Mouse (Mus musculus) thymus, adult 2 months (tissue): ENCODE results near the gene Wnt9b. TPM values are rescaled to one million over a fixed set of nuclear protein-coding genes. Genes with fewer than 3 reads are reported as not detected.

Experiments used
- DNase-seq: peaks from one replicate; pipeline ENCODE4 v3.0.0; 2021
- H3K27ac ChIP-seq: fragments of 200-500 bp; 2 replicates; pipeline ENCODE4 v1.5.1; 2012; ENCODE audit warnings: low read length, control low read depth; ENCODE audit not compliant: control insufficient read depth, insufficient read depth
- H3K27me3 ChIP-seq: fragments of 200-500 bp; 2 replicates; pipeline ENCODE4 v1.6.1; 2012; ENCODE audit warnings: mild to moderate bottlenecking, low read length, moderate library complexity, mixed read lengths; ENCODE audit not compliant: control insufficient read depth, insufficient read depth
- H3K36me3 ChIP-seq: fragments of 200-500 bp; 2 replicates; pipeline ENCODE4 v1.6.1; 2012; ENCODE audit warnings: mild to moderate bottlenecking, low read length, moderate library complexity; ENCODE audit not compliant: control insufficient read depth, insufficient read depth
- H3K4me1 ChIP-seq: fragments of 200-500 bp; replicated peaks from 2 replicates; pipeline ENCODE4 v1.6.1; 2012; ENCODE audit warnings: low read length; ENCODE audit not compliant: control insufficient read depth, insufficient read depth
- H3K4me3 ChIP-seq: fragments of 200-500 bp; 2 replicates; pipeline ENCODE4 v1.5.1; 2012; ENCODE audit warnings: mild to moderate bottlenecking, low read length, control low read depth, moderate library complexity; ENCODE audit not compliant: control insufficient read depth, insufficient read depth
- CTCF ChIP-seq: fragments of 200-500 bp; IDR thresholded peaks from 2 replicates; pipeline ENCODE4 v1.5.1; 2012; ENCODE audit warnings: mild to moderate bottlenecking, control low read depth, low read length, moderate library complexity, borderline replicate concordance; ENCODE audit not compliant: control insufficient read depth, poor library complexity, insufficient read depth; ENCODE audit errors: extremely low read depth
- POLR2A ChIP-seq: fragments of 200-500 bp; IDR thresholded peaks from 2 replicates; pipeline ENCODE4 v1.6.1; 2012; ENCODE audit warnings: mild to moderate bottlenecking, low read length, control low read depth, moderate library complexity; ENCODE audit not compliant: control insufficient read depth, poor library complexity, insufficient read depth; ENCODE audit errors: extremely low read depth
- WGBS: fragments of 180-500 bp; shearing (Covaris S2); methylation state at CpG from one replicate; pipeline ENCODE4 v1.1.7; 2018; 5-methylcytosine and 5-hydroxymethylcytosine counted together
- polyA plus RNA-seq: library from polyadenylated mRNA; depleted of rRNA; stranded (reverse); fragments of >200 nt; gene quantifications from 2 replicates; pipeline ENCODE4 v1.2.3, GENCODE M21; 2012

The Wnt9b gene
- polyA plus RNA-seq, 1 experiment = 0.13 TPM

DNA sequence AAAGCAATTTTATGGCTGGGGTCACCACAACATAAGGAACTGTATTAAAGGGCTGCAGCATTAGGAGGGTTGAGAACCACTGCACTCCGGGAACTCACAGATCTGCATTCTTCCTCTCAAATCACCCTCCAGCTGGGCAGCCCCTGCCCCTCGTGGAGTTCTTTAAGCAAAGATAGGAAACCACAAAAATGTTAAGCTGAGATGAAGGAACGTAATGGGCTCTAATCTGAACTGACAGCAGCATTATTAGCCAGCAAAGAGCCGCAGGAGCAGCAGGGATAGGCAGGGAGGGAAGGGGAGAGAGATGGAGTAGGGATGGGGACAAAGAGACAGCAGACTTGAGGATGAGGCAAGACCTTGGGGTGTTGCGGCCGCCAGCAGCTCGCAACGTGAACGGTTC lies 32.6 kb downstream of the Wnt9b start:
- no peaks in the 10 kb centered on the region for H3K36me3 ChIP-seq

DNA sequence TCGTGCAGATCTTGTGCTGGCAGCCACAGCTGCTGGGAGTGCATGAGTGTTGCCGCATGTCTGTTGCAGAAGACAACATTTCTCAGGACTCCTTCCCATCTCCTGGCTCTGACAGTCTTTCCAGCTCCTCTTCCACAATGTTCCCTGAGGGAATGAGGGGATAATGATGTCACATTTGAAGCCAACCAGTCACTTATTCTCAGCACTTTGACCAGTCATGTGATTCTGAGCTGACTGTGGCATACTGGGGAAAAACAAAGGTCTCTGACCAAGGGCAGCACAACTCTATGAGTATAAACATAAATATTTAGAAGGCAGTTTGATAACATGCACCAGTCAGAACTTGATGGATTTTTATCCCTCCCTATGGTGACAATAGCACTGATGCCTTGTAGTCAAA lies 35.5 kb downstream of the Wnt9b start:
- H3K27ac ChIP-seq = no peak overlapping the region
- DNase-seq = no peak
- H3K27me3 ChIP-seq = no peaks in the 10 kb centered on the region
- H3K4me1 ChIP-seq = no peaks in the 10 kb centered on the region
- no peak for TF ChIP-seq POLR2A
- no peak for TF ChIP-seq CTCF
- H3K4me3 ChIP-seq = no peak overlapping the region
- H3K36me3 ChIP-seq = no peaks in the 10 kb centered on the region
- 79% methylated on average over 2 of the region's 2 CpGs for WGBS

More for the DNA sequence above, 32.6 kb downstream of the Wnt9b start:
- Histone ChIP-seq H3K27me3 (no peaks in the 10 kb centered on the region), H3K4me3 (no peak overlapping the region), H3K4me1 (no peaks in the 10 kb centered on the region), H3K27ac (no peak overlapping the region)
- DNase-seq = no peak
- 51% methylated on average over 9 of the region's 9 CpGs for WGBS
- TF ChIP-seq CTCF = no peak

DNA sequence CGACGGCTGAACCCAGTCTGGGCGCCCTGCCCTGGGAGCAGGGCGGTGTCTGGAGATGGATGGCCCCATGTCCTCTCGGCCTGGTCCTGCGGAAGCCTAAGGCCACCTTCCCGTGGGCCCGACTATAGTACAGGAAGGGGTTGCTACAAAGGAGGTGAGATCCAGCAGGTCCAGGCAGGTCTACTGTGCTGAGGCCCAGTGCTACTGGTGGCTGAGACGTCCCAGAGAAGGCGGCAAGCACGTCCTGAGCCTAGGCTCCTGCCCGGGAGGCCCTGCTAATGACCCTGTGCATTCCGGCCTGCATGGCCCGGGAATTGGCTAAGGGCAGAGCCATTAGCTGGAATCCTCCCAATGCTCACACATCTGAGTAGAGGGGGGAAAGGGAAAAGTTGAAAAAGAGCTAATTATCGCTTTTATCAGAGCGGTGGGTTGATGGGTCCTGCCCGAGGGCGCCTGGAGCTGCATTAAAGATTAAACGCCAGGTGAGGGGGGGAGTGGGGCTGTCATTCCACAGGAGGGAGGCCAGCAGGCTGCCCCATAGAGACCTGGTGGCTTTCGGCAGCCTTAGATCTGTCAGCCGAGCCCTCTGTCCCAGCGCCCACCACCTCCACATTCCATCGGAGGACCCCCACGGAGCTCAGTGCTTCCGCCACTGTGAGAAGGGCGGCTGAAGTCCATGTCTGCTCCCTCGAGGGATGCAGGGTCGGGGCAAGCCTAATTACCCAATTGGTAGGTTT lies 37.6 kb downstream of the Wnt9b start:
- 81% methylated on average over 28 of the region's 28 CpGs for WGBS
- no peak for TF ChIP-seq POLR2A
- TF ChIP-seq CTCF = no peak
- Histone ChIP-seq H3K36me3 (no peaks in the 10 kb centered on the region), H3K4me1 (no peaks in the 10 kb centered on the region), H3K27ac (no peak overlapping the region), H3K27me3 (no peaks in the 10 kb centered on the region), H3K4me3 (no peak overlapping the region)
- DNase-seq = no peak

DNA sequence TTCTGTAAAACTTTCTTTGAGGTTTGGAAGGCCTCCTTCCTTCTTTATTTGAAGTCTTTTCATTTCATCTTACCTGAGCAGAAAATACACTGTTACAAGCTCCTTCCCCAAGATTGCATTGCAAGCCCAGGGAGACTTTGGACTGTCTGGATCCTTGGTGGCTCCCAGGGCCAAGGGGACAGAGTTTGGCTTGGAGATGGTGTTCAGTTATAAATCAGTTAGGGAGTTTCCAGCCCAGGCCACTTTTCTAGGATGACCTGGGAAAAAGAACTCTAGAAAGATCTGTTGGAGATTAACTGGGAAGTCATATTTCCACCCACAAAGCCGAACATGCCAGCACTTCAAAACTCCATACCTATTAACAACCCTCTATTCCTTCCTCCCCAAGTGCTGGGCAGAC lies 39.6 kb downstream of the Wnt9b start:
- no peak overlapping the region for H3K27ac ChIP-seq
- H3K27me3 ChIP-seq = no peaks in the 10 kb centered on the region
- no peaks in the 10 kb centered on the region for H3K4me1 ChIP-seq
- WGBS = 69% methylated on average over 1 of the region's 1 CpGs
- TF ChIP-seq POLR2A = no peak
- TF ChIP-seq CTCF = no peak
- no peaks in the 10 kb centered on the region for H3K36me3 ChIP-seq
- no peak overlapping the region for H3K4me3 ChIP-seq
- no peak for DNase-seq

DNA sequence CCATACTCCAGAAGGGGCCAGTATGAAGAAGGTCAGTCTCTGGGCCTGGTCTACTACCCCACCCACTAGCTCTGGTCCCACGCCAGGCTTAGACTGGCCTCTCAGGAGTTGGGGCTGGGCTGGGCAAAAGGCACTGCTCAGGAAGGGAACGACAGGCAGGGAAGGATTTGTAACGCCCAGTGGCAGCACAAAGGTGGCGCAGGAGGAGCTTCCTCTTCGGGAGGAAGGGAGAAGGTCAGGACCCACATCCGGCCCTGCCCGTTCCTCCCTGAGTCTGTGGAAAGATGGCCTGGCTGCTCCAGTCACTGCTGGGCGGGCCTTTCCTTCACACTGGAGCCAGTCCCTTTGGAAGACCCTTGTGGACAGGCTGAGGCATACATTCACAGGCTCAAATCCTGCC lies 42.6 kb downstream of the Wnt9b start:
- no peaks in the 10 kb centered on the region for H3K4me1 ChIP-seq
- no peak for TF ChIP-seq CTCF
- TF ChIP-seq POLR2A = no peak
- no peaks in the 10 kb centered on the region for H3K36me3 ChIP-seq
- H3K27me3 ChIP-seq = no peaks in the 10 kb centered on the region
- 52% methylated on average over 8 of the region's 8 CpGs for WGBS
- DNase-seq = no peak
- no peak overlapping the region for H3K4me3 ChIP-seq
- no peak overlapping the region for H3K27ac ChIP-seq

DNA sequence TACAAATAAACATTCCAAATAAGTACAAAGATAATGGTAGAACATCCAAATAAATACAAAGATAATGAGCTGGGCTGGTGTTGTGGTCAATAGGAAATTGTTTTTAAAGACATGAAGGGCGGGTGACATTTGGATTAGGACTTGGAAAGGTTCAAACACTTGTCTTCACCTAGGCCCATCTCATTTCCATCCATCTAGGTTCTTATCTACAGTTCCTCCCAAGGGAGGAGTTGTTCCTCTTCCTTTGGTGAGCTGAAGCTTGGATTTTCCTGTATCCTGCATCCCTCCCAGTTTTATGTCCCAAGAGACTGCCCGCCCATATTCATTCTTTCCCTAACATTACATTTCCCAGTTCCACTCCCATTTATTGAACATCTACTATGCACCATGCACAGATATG lies 51.4 kb downstream of the Wnt9b start:
- H3K27me3 ChIP-seq = no peaks in the 10 kb centered on the region
- H3K27ac ChIP-seq = no peak overlapping the region
- no peaks in the 10 kb centered on the region for H3K4me1 ChIP-seq
- DNase-seq = no peak
- H3K4me3 ChIP-seq = no peak overlapping the region
- TF ChIP-seq CTCF (no peak), POLR2A (no peak)
- WGBS = 91% methylated on average over 2 of the region's 2 CpGs
- H3K36me3 ChIP-seq = no peaks in the 10 kb centered on the region

DNA sequence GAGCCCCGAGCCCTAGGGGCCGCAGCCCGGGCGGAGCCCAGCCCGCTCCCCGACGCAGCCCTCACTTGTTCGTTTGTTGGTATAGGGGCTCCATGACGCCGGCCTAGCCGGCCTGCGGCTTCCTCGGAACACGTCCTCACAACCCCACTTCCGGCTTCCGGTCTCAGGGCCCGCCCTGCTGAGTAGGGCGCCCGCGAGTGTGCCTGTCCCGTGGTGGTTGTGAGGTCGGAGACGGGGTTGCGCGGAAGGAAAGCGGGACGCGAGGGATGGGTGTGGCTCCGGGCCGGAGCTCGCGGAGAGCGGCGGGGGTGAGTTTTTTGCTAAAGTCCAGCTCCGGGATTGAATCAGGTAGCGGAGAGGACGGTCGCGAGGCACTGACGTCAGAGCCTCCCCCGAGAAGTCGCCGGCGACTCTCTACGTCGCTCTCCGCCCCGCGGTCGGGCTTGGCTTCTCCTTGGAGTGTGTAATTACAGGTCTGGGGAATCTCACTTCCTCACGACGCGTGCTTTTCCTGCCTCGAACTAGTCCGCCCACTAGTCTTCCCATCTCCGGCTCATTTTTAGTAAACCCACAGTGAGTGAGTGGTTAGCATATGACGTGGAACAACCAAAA lies 52.0 kb downstream of the Wnt9b start, which contains the start of gene Gosr2:
Gene Gosr2, minus strand, starts transcription at position 334 of the 612 bp plus-strand sequence.
- Histone ChIP-seq H3K4me3 (peak within 1 kb of the TSS; percentile 64), H3K36me3 (no peaks in the 10 kb centered on the region), H3K27me3 (no peaks in the 10 kb centered on the region), H3K27ac (peak within 1 kb of the TSS; percentile 80), H3K4me1 (no peaks in the 10 kb centered on the region)
- under 1% methylated on average over 57 of the region's 57 CpGs for WGBS
- peak; percentile 61 for TF ChIP-seq POLR2A
- 0 out of 2 replicates have a peak, but pooled peaks have one; percentile 21 for TF ChIP-seq CTCF
- peak; percentile 91 for DNase-seq
